ENCODE assay signal across 18 mouse cellular contexts in genomic region chr15:9577303-9577702, GRCm38 (mm10). TPM values are rescaled to one million over a fixed set of nuclear protein-coding genes. Genes with fewer than 3 reads are reported as not detected.
DNase-seq lines count a peak whose midpoint lies in the region; ATAC-seq and TF ChIP-seq lines count a peak whose summit lies in the region.
"Had no signal": no experiment of that assay in that cellular context is flagged by ENCODE, and none has a peak within 500 bp of the region (broad histone marks: within the 10 kb centered on the region; RNA-seq: fewer than 3 reads in every experiment).

No protein-coding gene starts in this region.

- no peak for TF ChIP-seq EP300 in liver, embryonic 14.5 days (IDR thresholded peaks at IDR 0.05; ENCODE audit: low read depth)
- TF ChIP-seq EP300 in CH12.LX (IDR thresholded peaks at IDR 0.05; ENCODE audit: low read length) = no peak

- no peak overlapping the region for H3K9ac ChIP-seq in liver, embryonic 14.5 days (replicated peaks)
- H3K9ac ChIP-seq in CH12.LX (ENCODE audit: insufficient read depth, low read depth) = no peak overlapping the region
- H3K9ac ChIP-seq: hindbrain, embryonic 15.5 days; limb, embryonic 15.5 days had no signal

- no peak for TF ChIP-seq POLR2A in CH12.LX (IDR thresholded peaks at IDR 0.05; ENCODE audit: low read depth, low read length)

- H3K4me2 ChIP-seq in liver, embryonic 14.5 days (ENCODE audit: low read depth) = no peak overlapping the region
- no peak overlapping the region for H3K4me2 ChIP-seq in CH12.LX (ENCODE audit: insufficient read depth, low read depth, poor library complexity, severe bottlenecking)
- H3K4me2 ChIP-seq: hindbrain, embryonic 15.5 days; limb, embryonic 15.5 days had no signal

- in situ Hi-C loops in CH12.LX (cut with MboI; ENCODE audit: low pct_ligation_motif_present, low pct_unique_long_range_greater_than_20kb, low sequenced_read_pairs) = no loop called here

- dilution Hi-C loops in CH12.LX (cut with MboI; ENCODE audit: extremely low pct_ligation_motif_present, extremely low pct_unique_long_range_greater_than_20kb, low sequenced_read_pairs) = no loop called here

- peak; percentile 20; the same call in 1 of the 2 replicates for TF ChIP-seq CTCF in liver, embryonic 14.5 days (IDR thresholded peaks at IDR 0.05; ENCODE audit: low read depth)
- peak in 1 of 2 experiments; percentile 24; a peak in 1 of 4 replicates for TF ChIP-seq CTCF in CH12.LX (conservative IDR thresholded peaks at IDR 0.05 in 1 of 2, IDR thresholded peaks at IDR 0.05 in 1 of 2; ENCODE audit: low read depth in 2 of 2, low read length in 2 of 2)

- H3K4me1 ChIP-seq in liver, embryonic 14.5 days (replicated peaks; ENCODE audit: control insufficient read depth in 2 of 2, insufficient read depth in 2 of 2, low read length in 1 of 2) = no peaks in the 10 kb centered on the region
- H3K4me1 ChIP-seq in CH12.LX (ENCODE audit: control insufficient read depth in 1 of 2, insufficient read depth in 2 of 2) = peaks cover 0 to 6% of the 10 kb centered on the region in 2 experiments; a peak in 2 of 4 replicates
- H3K4me1 ChIP-seq: hindbrain, embryonic 15.5 days; limb, embryonic 15.5 days; midbrain, embryonic 10.5 days had no signal

- no peaks in the 10 kb centered on the region for H3K79me2 ChIP-seq in CH12.LX (replicated peaks; ENCODE audit: control insufficient read depth, extremely low read depth, insufficient read depth, poor library complexity, severe bottlenecking)

- ATAC-seq in liver, embryonic 14.5 days (ENCODE audit: insufficient read depth) = no peak
- ATAC-seq: forebrain, embryonic 16.5 days had no signal

- intact Hi-C loops in gastrocnemius, postnatal 36 days (cut with DNase I) = no loop called here

- no peak overlapping the region for H3K27ac ChIP-seq in liver, embryonic 14.5 days
- no peak overlapping the region for H3K27ac ChIP-seq in CH12.LX (ENCODE audit: insufficient read depth, low read depth)
- H3K27ac ChIP-seq: hindbrain, embryonic 15.5 days; limb, embryonic 15.5 days; midbrain, embryonic 10.5 days had no signal

- WGBS in liver, embryonic 14.5 days (ENCODE audit: insufficient replicate concordance) = 48% methylated on average over 4 of the region's 4 CpGs

- peak; percentile 31 for DNase-seq in adrenal gland, postnatal 14 days
- no peak for DNase-seq in adrenal gland, postnatal 25 days
- DNase-seq in liver, embryonic 14.5 days (ENCODE audit: low read depth in 3 of 3, low spot score in 3 of 3) = no peak
- DNase-seq in liver (no peak), CH12.LX (ENCODE audit: extremely low read depth) (no peak)
- DNase-seq in naive thymus-derived CD4-positive, alpha-beta T cell, adult 2 months (ENCODE audit: low read depth) = peak; percentile 81
- no peak for DNase-seq in gastrocnemius, postnatal 36 days
- no peak for DNase-seq in layer of hippocampus, postnatal 10 days (ENCODE audit: low spot score in 2 of 2)
- DNase-seq: cerebellum, adult 2 months; embryo, embryonic 11 days; heart, adult 11 months; kidney, postnatal 4 days; thymus, adult 18-20 months had no signal

- no peaks in the 10 kb centered on the region for H3K36me3 ChIP-seq in liver, embryonic 14.5 days (replicated peaks; ENCODE audit: control insufficient read depth, insufficient read depth, low read depth)
- peaks cover 0 to 44% of the 10 kb centered on the region in 2 experiments for H3K36me3 ChIP-seq in CH12.LX (replicated peaks in 1 of 2; ENCODE audit: control insufficient read depth in 1 of 2, insufficient read depth in 1 of 2, low read length in 1 of 2)
- H3K36me3 ChIP-seq: hindbrain, embryonic 15.5 days; limb, embryonic 15.5 days; midbrain, embryonic 10.5 days had no signal

- no peak; the same call in 1 of the 2 replicates for TF ChIP-seq RAD21 in CH12.LX (IDR thresholded peaks at IDR 0.05; ENCODE audit: low read depth, low read length)

- H3K4me3 ChIP-seq in liver, embryonic 14.5 days (ENCODE audit: insufficient read depth in 1 of 2, low read depth in 2 of 2, low read length in 2 of 2) = no peak overlapping the region
- no peak overlapping the region for H3K4me3 ChIP-seq in CH12.LX (replicated peaks in 1 of 3; ENCODE audit: low read depth in 2 of 3, low read length in 2 of 3, poor library complexity in 1 of 3)
- H3K4me3 ChIP-seq: hindbrain, embryonic 15.5 days; limb, embryonic 15.5 days; midbrain, embryonic 10.5 days; myocyte had no signal

- H3K27me3 ChIP-seq in liver, embryonic 14.5 days (ENCODE audit: control insufficient read depth, insufficient read depth, low read length) = no peaks in the 10 kb centered on the region
- no peaks in the 10 kb centered on the region for H3K27me3 ChIP-seq in CH12.LX (replicated peaks)
- H3K27me3 ChIP-seq: hindbrain, embryonic 15.5 days; limb, embryonic 15.5 days had no signal

- no peaks in the 10 kb centered on the region for H3K9me3 ChIP-seq in liver, embryonic 14.5 days (ENCODE audit: control insufficient read depth, low read length)
- H3K9me3 ChIP-seq in CH12.LX (replicated peaks; ENCODE audit: low read length) = no peaks in the 10 kb centered on the region
- H3K9me3 ChIP-seq: hindbrain, embryonic 15.5 days; limb, embryonic 15.5 days; midbrain, embryonic 10.5 days had no signal

TF ChIP-seq in CH12.LX, 34 proteins besides CTCF, POLR2A, EP300 and RAD21:
- TF ChIP-seq UBTF (IDR thresholded peaks at IDR 0.05; ENCODE audit: low read depth, low read length) (no peak), POLR2AphosphoS2 (IDR thresholded peaks at IDR 0.05; ENCODE audit: low read depth, low read length) (no peak), SMC3 (IDR thresholded peaks at IDR 0.05; ENCODE audit: low read depth, low read length) (peak; percentile 21; the same call in 1 of the 2 replicates), KAT2A (IDR thresholded peaks at IDR 0.05; ENCODE audit: insufficient replicate concordance, low read length) (no peak)

RNA-seq across cellular contexts. Expression of gene Il7r, which starts 47.3 kb away (rescaled TPM):
- total RNA-seq in adrenal gland, postnatal 14 days (2021) = 1.3 and 10.8 TPM in 2 replicates
- total RNA-seq in adrenal gland, postnatal 25 days (2021) = 0.12 TPM in 1 of 2 replicates, not detected in the other
- polyA plus RNA-seq in liver, embryonic 14.5 days (2012; rRNA removed) = 0.18 and 0.21 TPM in 2 replicates
- 0.20 and 0.45 TPM in 2 replicates for polyA plus RNA-seq in liver, embryonic 14.5 days (2014; fragmentation: Nextera tagmentation; extraction: Ambion mirVana)
- 0.04 and 0.25 TPM in 2 replicates for total RNA-seq in CH12.LX (2012; rRNA removed)
- 0.13 and 0.14 TPM in 2 replicates for total RNA-seq in CH12.LX (2014; rRNA removed)
- polyA plus RNA-seq in CH12.LX (2012; ENCODE audit: insufficient read length, low read depth) = 0.13 and 0.23 TPM in 2 replicates
- total RNA-seq in gastrocnemius, postnatal 36 days (2021) = under 1 TPM in 1 of 2 experiments, not detected in 1; 0.13 TPM
- total RNA-seq in layer of hippocampus, postnatal 10 days (2021) = under 1 TPM; 0.18 to 0.43 TPM
- polyA plus RNA-seq: forebrain, embryonic 16.5 days; myocyte had no signal

Comparison
In these comparisons a context has a peak if more than half of its experiments do, and no peak if none do; other contexts are left out.
1. DNase-seq: peak in adrenal gland, postnatal 14 days (single experiment) and naive thymus-derived CD4-positive, alpha-beta T cell, adult 2 months (single experiment); none in adrenal gland, postnatal 25 days (single experiment), liver, embryonic 14.5 days (0 of 3), liver (single experiment), CH12.LX (single experiment), gastrocnemius, postnatal 36 days (0 of 2) and layer of hippocampus, postnatal 10 days (0 of 2).